12 mouse cellular contexts compared by ENCODE assay signal in genomic region chr12:40824251-40824650, GRCm38 (mm10).
DNase-seq lines count a peak whose midpoint lies in the region; ATAC-seq and TF ChIP-seq lines count a peak whose summit lies in the region.
"Had no signal": no experiment of that assay in that cellular context is flagged by ENCODE, and none has a peak within 500 bp of the region (broad histone marks: within the 10 kb centered on the region; RNA-seq: fewer than 3 reads in every experiment).

No protein-coding gene starts in this region.

- no peaks in the 10 kb centered on the region for H3K27me3 ChIP-seq in heart, adult 2 months (ENCODE audit: control insufficient read depth, insufficient read depth, low read length)
- H3K27me3 ChIP-seq in lung, embryonic 16.5 days (ENCODE audit: control insufficient read depth, insufficient read depth, low read depth, low read length): no peaks in the 10 kb centered on the region
- no peaks in the 10 kb centered on the region for H3K27me3 ChIP-seq in forebrain, embryonic 10.5 days (ENCODE audit: poor library complexity, severe bottlenecking)

- H3K36me3 ChIP-seq in heart, adult 2 months (ENCODE audit: control insufficient read depth, insufficient read depth, low read length): no peaks in the 10 kb centered on the region
- peaks cover 2% of the 10 kb centered on the region; the same call in 1 of the 2 replicates for H3K36me3 ChIP-seq in lung, embryonic 16.5 days (ENCODE audit: control insufficient read depth, insufficient read depth, low read length)
- peaks cover 1% of the 10 kb centered on the region; the same call in 1 of the 2 replicates for H3K36me3 ChIP-seq in forebrain, embryonic 10.5 days (replicated peaks)

- no peak overlapping the region for H3K9ac ChIP-seq in heart, adult 2 months (ENCODE audit: low read depth, low read length)
- H3K9ac ChIP-seq in lung, embryonic 16.5 days (ENCODE audit: low read length): no peak overlapping the region

- H3K4me2 ChIP-seq in lung, embryonic 16.5 days (ENCODE audit: low read depth, low read length): no peak overlapping the region

- TF ChIP-seq CTCF in heart, adult 2 months (IDR thresholded peaks at IDR 0.05): peak; percentile 67

- WGBS in heart, adult 2 months: 75% methylated on average over 2 of the region's 2 CpGs
- WGBS in lung, embryonic 16.5 days: 72% methylated on average over 2 of the region's 2 CpGs
- 84% methylated on average over 2 of the region's 2 CpGs for WGBS in forebrain, embryonic 10.5 days

- no peak overlapping the region for H3K4me3 ChIP-seq in heart, adult 2 months
- H3K4me3 ChIP-seq in lung, embryonic 16.5 days (ENCODE audit: low read length): no peak overlapping the region
- H3K4me3 ChIP-seq in forebrain, embryonic 10.5 days: no peak overlapping the region

- no peak for DNase-seq in heart, adult 2 months
- DNase-seq in heart, postnatal 25 days (ENCODE audit: low spot score): no peak
- no peak for DNase-seq in lung, adult 18-20 months
- DNase-seq in adipocyte (ENCODE audit: low spot score): peak; percentile 14
- DNase-seq in kidney, postnatal 4 days: peak; percentile 19 to 37
- DNase-seq in left cerebral cortex, postnatal 36 days (ENCODE audit: low spot score in 2 of 2): no peak
- DNase-seq in forebrain, embryonic 10.5 days (ENCODE audit: extremely low spot score, low spot score): no peak
- DNase-seq: adrenal gland, adult 8-10 months; cerebellum, postnatal 14 days; gastrocnemius, postnatal 36 days; heart, postnatal 36 days had no signal

- no peaks in the 10 kb centered on the region; the same call in 1 of the 2 replicates for H3K4me1 ChIP-seq in heart, adult 2 months (ENCODE audit: control insufficient read depth, insufficient read depth, low read length)
- peaks cover 14% of the 10 kb centered on the region for H3K4me1 ChIP-seq in lung, embryonic 16.5 days (replicated peaks; ENCODE audit: control insufficient read depth, insufficient read depth, low read length)
- H3K4me1 ChIP-seq in forebrain, embryonic 10.5 days: no peaks in the 10 kb centered on the region

- H3K27ac ChIP-seq in heart, adult 2 months: no peak overlapping the region
- peak overlapping the region; percentile 62 for H3K27ac ChIP-seq in lung, embryonic 16.5 days (ENCODE audit: low read length)
- no peak overlapping the region for H3K27ac ChIP-seq in forebrain, embryonic 10.5 days

- TF ChIP-seq EP300 in heart, adult 2 months (IDR thresholded peaks at IDR 0.05; ENCODE audit: insufficient read depth, low read depth, low read length): no peak

- intact Hi-C loops in heart, adult 2 months (cut with DNase I): loop anchor here (10.0 kb wide), 1 partner anchor 739 kb away; no protein-coding TSS in a partner anchor
- intact Hi-C loops in heart, postnatal 25 days (cut with DNase I): no loop called here
- intact Hi-C loops in left cerebral cortex, postnatal 36 days (cut with DNase I): loop anchor here (5.0 kb wide), 1 partner anchor 567 kb away; no protein-coding TSS in a partner anchor

- TF ChIP-seq POLR2A in heart, adult 2 months (IDR thresholded peaks at IDR 0.05; ENCODE audit: insufficient read depth, low read depth, low read length): no peak

- H3K79me2 ChIP-seq in heart, adult 2 months (replicated peaks; ENCODE audit: control insufficient read depth, insufficient read depth, low read length): no peaks in the 10 kb centered on the region

- no peaks in the 10 kb centered on the region for H3K9me3 ChIP-seq in lung, embryonic 16.5 days (ENCODE audit: control insufficient read depth, low read length)
- H3K9me3 ChIP-seq in forebrain, embryonic 10.5 days: no peaks in the 10 kb centered on the region

- ATAC-seq in lung, embryonic 16.5 days (ENCODE audit: low read depth): no peak

Comparison
In these comparisons a context has a peak if more than half of its experiments do, and no peak if none do; other contexts are left out.
1. DNase-seq: peak in adipocyte (single experiment) and kidney, postnatal 4 days (2 of 2); none in heart, adult 2 months (0 of 2), heart, postnatal 25 days (single experiment), lung, adult 18-20 months (0 of 2), left cerebral cortex, postnatal 36 days (0 of 2) and forebrain, embryonic 10.5 days (single experiment).